Mouse (Mus musculus): Measurements from ENCODE around the gene Flvcr2.

The Flvcr2 gene

DNA sequence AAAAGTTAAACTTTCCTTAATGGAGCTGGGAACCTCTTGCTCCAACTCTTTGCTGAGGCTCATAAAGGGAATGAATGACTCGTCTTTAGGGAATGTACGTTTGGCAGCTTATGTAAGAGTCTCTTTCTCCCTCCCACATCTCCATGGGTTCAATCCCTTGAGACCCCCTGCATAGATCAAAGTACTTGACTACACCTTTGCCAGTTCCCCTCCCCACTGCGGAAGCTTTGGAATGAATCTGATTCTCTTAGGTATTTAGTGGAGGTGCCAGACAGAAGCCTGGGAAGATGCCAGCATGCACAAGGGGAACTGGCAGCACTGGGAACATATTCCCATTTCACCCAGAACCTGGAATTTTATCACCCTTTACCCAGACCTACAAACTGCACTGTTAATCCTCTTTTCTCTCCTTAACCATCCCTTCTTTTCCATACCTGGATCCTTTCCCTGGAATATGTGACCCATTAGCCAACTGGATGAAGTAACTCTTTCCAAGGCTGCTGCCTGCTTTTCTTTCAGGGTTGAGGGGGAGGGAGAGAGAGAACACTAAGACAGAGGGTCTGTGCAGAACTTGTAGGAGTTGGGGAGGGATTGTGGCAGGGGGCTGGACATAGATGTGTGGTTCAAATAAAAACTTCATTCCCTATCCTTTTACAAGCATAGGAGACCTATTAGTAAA is 113.3 kb downstream of the Flvcr2 start:
- DNase-seq (ENCODE audit: low spot score) = no peak

DNA sequence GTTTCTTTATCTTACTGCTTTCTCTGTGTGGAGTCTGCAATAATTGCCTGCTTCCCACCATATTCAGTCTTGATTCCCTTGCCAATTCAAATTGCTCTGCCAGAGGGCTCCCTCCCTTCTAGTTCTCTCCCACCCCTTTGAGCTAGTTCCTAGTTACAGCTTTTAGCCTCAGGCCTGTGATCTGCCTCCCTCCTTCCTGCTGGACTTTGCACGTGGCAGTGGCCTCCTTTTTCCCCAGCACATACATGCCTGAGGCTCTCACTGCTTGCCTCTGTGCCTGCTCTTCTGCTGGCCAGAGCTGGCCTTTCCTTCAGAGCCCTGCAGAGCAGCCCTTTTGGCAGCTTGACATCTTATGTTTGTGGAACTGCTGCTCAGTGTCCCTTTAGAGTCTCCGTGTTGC is 116.2 kb downstream of the Flvcr2 start:
- DNase-seq (ENCODE audit: low spot score) = no peak
